Mouse (Mus musculus): ENCODE measurements around the gene Cyfip1. TPM values are rescaled to one million over a fixed set of nuclear protein-coding genes. Genes with fewer than 3 reads are reported as not detected.
"Not testable (repeated sequence)": the region's sequence is repeated elsewhere in the genome, so short reads cannot be mapped to it uniquely, and the experiment has no call there.

Cyfip1 gene
- polyA plus RNA-seq, 1 experiment from 2014 or later, result 65.2 TPM

DNA sequence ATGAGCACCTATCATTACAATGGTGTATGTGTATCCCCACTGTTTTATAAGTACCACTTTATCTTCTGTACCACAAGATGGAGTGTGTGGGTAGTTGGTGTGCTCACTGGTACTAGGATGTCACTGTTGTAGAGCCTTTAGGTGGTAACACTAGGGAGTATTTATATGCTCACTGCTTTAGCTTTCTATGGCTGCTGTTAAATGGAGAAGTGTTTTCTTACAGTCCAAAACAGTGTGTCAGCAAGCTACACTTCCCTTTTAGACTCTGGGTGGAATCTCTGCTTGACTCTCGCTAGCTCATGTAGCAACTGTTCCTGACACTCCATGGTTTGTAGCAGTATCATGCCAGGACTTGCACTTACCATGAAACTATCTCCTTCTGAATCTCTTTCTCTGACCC lies 68.0 kb downstream of the Cyfip1 start:
- Histone ChIP-seq H3K4me3 (no peak overlapping the region), H3K36me3 (ENCODE audit: poor library complexity, severe bottlenecking) (peaks cover 87% of the 10 kb centered on the region), H3K27ac (no peak overlapping the region), H3K9ac (no peak overlapping the region), H3K4me1 (no peaks in the 10 kb centered on the region), H3K9me3 (replicated peaks) (no peaks in the 10 kb centered on the region), H3K27me3 (no peaks in the 10 kb centered on the region), H3K4me2 (no peak overlapping the region)
- 100% methylated on average over 1 of the region's 1 CpGs for WGBS
- ATAC-seq, result no peak

DNA sequence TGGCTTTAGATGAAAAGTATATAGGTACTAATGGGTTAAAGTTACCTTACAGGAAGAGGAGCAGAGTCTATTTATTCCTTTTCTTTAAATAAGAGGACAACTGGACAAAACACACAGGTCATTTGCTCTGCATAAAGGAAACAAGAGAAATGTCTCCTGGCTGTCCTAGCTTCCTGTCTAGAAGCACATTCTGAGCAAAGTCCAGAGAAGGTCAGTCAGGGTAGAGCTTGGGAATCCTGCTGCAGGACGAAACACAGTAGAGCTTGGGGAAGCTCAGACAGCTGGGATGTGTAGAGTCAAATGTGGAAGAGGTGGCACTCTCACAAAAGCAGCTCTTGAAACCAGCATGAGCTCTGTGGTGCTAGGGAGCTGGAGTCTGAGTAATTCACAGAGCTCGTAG lies 68.8 kb downstream of the Cyfip1 start:
- no peak overlapping the region for H3K27ac ChIP-seq
- H3K9me3 ChIP-seq (replicated peaks), result no peaks in the 10 kb centered on the region
- no peak overlapping the region for H3K4me3 ChIP-seq
- no peak overlapping the region for H3K9ac ChIP-seq
- H3K4me1 ChIP-seq, result no peaks in the 10 kb centered on the region
- no peaks in the 10 kb centered on the region for H3K27me3 ChIP-seq
- ATAC-seq, result no peak
- H3K4me2 ChIP-seq, result no peak overlapping the region
- 84% methylated on average over 2 of the region's 2 CpGs for WGBS
- peaks cover 87% of the 10 kb centered on the region for H3K36me3 ChIP-seq (ENCODE audit: poor library complexity, severe bottlenecking)

GRCm38 (mm10) chr7:55911371-55911770 lies 69.8 kb downstream of the Cyfip1 start:
- Histone ChIP-seq H3K36me3 (ENCODE audit: poor library complexity, severe bottlenecking) (peaks cover 84% of the 10 kb centered on the region), H3K4me1 (no peaks in the 10 kb centered on the region), H3K27ac (no peak overlapping the region), H3K9me3 (replicated peaks) (no peaks in the 10 kb centered on the region), H3K27me3 (no peaks in the 10 kb centered on the region), H3K4me2 (no peak overlapping the region), H3K9ac (no peak overlapping the region), H3K4me3 (no peak overlapping the region)
- whole genome bisulfite sequencing, result 88% methylated on average over 8 of the region's 8 CpGs
- ATAC-seq, result no peak

DNA sequence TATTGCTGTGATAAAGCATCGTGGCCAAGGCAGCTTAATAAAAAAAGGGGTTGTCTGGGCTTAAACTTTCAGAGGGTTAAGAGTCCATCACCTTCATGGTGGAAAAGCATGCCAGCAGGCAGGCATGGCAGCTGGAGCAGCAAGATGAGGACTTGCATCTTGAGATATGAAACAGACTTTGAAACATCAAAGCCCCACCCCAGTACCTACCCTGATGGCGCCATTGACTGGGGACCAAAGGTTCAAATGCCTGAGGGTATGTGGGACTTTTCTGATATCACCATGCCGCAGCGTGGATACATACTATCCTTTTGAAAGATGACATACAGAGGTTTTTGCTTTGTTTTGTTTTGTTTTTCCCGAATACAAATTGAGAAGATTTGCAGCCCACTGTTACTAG lies 70.6 kb downstream of the Cyfip1 start:
- H3K4me2 ChIP-seq, result no peak overlapping the region
- H3K9ac ChIP-seq, result no peak overlapping the region
- peaks cover 86% of the 10 kb centered on the region for H3K36me3 ChIP-seq (ENCODE audit: poor library complexity, severe bottlenecking)
- H3K27me3 ChIP-seq, result no peaks in the 10 kb centered on the region
- WGBS, result 95% methylated on average over 5 of the region's 5 CpGs
- no peak overlapping the region for H3K27ac ChIP-seq
- H3K4me3 ChIP-seq, result no peak overlapping the region
- ATAC-seq, result no peak
- no peaks in the 10 kb centered on the region for H3K9me3 ChIP-seq (replicated peaks)
- H3K4me1 ChIP-seq, result no peaks in the 10 kb centered on the region

- H3K4me2 ChIP-seq; H3K27me3 ChIP-seq; H3K27ac ChIP-seq; H3K4me1 ChIP-seq; H3K9me3 ChIP-seq (replicated peaks); H3K4me3 ChIP-seq; H3K9ac ChIP-seq; ATAC-seq: not testable (repeated sequence)
- peaks cover 88% of the 10 kb centered on the region for H3K36me3 ChIP-seq (ENCODE audit: poor library complexity, severe bottlenecking)
- WGBS, result 96% methylated on average over 11 of the region's 11 CpGs
Observed at GRCm38 (mm10) chr7:55918365-55918764, 76.8 kb downstream of the Cyfip1 start.

GRCm38 (mm10) chr7:55927262-55927661 lies 85.7 kb downstream of the Cyfip1 start:
- no peak for ATAC-seq
- H3K9me3 ChIP-seq (replicated peaks), result no peaks in the 10 kb centered on the region
- WGBS, result 90% methylated on average over 4 of the region's 4 CpGs
- no peaks in the 10 kb centered on the region for H3K27me3 ChIP-seq
- H3K4me3 ChIP-seq, result no peak overlapping the region
- H3K27ac ChIP-seq, result no peak overlapping the region
- no peaks in the 10 kb centered on the region for H3K4me1 ChIP-seq
- H3K4me2 ChIP-seq, result no peak overlapping the region
- H3K36me3 ChIP-seq (ENCODE audit: poor library complexity, severe bottlenecking), result peaks cover 74% of the 10 kb centered on the region
- no peak overlapping the region for H3K9ac ChIP-seq

- peaks cover 69% of the 10 kb centered on the region for H3K36me3 ChIP-seq (ENCODE audit: poor library complexity, severe bottlenecking)
- no peak for ATAC-seq
- WGBS, result 85% methylated on average over 2 of the region's 2 CpGs
Observed at GRCm38 (mm10) chr7:55928649-55929048, 87.1 kb downstream of the Cyfip1 start.

GRCm38 (mm10) chr7:55935025-55935424 lies 93.5 kb downstream of the Cyfip1 start:
- peaks cover 29% of the 10 kb centered on the region for H3K36me3 ChIP-seq (ENCODE audit: poor library complexity, severe bottlenecking)
- no peak overlapping the region for H3K27ac ChIP-seq
- H3K9ac ChIP-seq, result no peak overlapping the region
- no peaks in the 10 kb centered on the region for H3K27me3 ChIP-seq
- H3K9me3 ChIP-seq (replicated peaks), result no peaks in the 10 kb centered on the region
- H3K4me3 ChIP-seq, result no peak overlapping the region
- ATAC-seq, result no peak
- 94% methylated on average over 2 of the region's 2 CpGs for WGBS
- no peaks in the 10 kb centered on the region for H3K4me1 ChIP-seq
- no peak overlapping the region for H3K4me2 ChIP-seq

More at GRCm38 (mm10) chr7:55928649-55929048, 87.1 kb downstream of the Cyfip1 start:
- Histone ChIP-seq H3K4me3 (no peak overlapping the region), H3K9me3 (replicated peaks) (no peaks in the 10 kb centered on the region), H3K27me3 (no peaks in the 10 kb centered on the region), H3K27ac (no peak overlapping the region), H3K4me1 (no peaks in the 10 kb centered on the region), H3K9ac (no peak overlapping the region), H3K4me2 (no peak overlapping the region)

GRCm38 (mm10) chr7:55938341-55938740 lies 96.8 kb downstream of the Cyfip1 start:
- no peak overlapping the region for H3K4me3 ChIP-seq
- H3K4me2 ChIP-seq, result no peak overlapping the region
- no peak overlapping the region for H3K27ac ChIP-seq
- H3K9ac ChIP-seq, result no peak overlapping the region
- ATAC-seq, result no peak
- no peaks in the 10 kb centered on the region for H3K27me3 ChIP-seq
- H3K36me3 ChIP-seq (ENCODE audit: poor library complexity, severe bottlenecking), result peaks cover 19% of the 10 kb centered on the region; the same call in 1 of the 2 replicates
- WGBS, result 90% methylated on average over 4 of the region's 4 CpGs
- no peaks in the 10 kb centered on the region for H3K9me3 ChIP-seq (replicated peaks)
- H3K4me1 ChIP-seq, result no peaks in the 10 kb centered on the region

DNA sequence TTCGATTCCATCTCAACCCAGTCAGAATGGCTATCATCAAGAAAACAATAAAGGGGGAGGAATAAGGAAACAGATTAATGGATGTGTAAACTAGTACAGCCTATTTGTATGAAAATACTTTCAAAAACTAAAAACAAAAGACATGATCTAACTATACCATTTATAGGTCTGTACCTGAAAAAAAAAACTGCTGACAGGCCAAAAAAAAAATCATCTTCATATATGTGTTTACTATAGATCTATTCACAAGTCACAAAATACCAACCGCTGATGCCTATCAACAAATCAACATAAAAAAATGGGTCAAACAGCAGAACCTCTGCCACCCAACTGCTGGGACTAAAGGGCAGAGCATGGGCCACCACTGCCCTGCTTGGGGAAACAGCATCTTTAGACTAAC lies 114.5 kb downstream of the Cyfip1 start:
- Histone ChIP-seq H3K9me3 (replicated peaks) (no peaks in the 10 kb centered on the region; the same call in 1 of the 2 replicates), H3K4me1 (peaks cover 5% of the 10 kb centered on the region), H3K4me3 (no peak overlapping the region), H3K4me2 (no peak overlapping the region), H3K27ac (no peak overlapping the region), H3K9ac (no peak overlapping the region), H3K36me3 (ENCODE audit: poor library complexity, severe bottlenecking) (peaks cover 23% of the 10 kb centered on the region; the same call in 1 of the 2 replicates), H3K27me3 (no peaks in the 10 kb centered on the region)
- 95% methylated on average over 2 of the region's 2 CpGs for WGBS
- no peak for ATAC-seq

DNA sequence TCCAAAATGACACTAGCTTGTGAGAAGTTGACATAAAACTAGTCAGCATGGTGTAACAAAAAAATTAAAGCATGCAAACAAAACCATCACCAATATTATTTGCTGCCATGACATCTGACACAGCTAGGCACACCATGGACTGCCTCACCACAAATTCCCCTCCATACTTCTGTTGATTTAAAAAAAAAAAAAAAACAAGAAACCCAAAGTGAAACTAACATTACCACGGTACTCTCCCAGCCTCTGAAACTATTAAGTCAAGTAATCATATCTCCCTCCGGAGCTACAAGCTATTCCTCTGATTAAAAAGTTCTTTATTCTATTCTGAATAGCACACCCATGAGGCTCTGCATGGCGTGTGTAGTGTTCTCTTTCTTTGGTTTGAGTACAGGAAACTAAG lies 115.6 kb downstream of the Cyfip1 start:
- no peak for ATAC-seq
- Histone ChIP-seq H3K36me3 (ENCODE audit: poor library complexity, severe bottlenecking) (peaks cover 23% of the 10 kb centered on the region; the same call in 1 of the 2 replicates), H3K4me1 (peaks cover 11% of the 10 kb centered on the region), H3K4me2 (no peak overlapping the region), H3K27ac (no peak overlapping the region), H3K4me3 (no peak overlapping the region), H3K9ac (no peak overlapping the region), H3K9me3 (replicated peaks) (no peaks in the 10 kb centered on the region; the same call in 1 of the 2 replicates), H3K27me3 (no peaks in the 10 kb centered on the region)
- WGBS, result 94% methylated on average over 3 of the region's 3 CpGs

DNA sequence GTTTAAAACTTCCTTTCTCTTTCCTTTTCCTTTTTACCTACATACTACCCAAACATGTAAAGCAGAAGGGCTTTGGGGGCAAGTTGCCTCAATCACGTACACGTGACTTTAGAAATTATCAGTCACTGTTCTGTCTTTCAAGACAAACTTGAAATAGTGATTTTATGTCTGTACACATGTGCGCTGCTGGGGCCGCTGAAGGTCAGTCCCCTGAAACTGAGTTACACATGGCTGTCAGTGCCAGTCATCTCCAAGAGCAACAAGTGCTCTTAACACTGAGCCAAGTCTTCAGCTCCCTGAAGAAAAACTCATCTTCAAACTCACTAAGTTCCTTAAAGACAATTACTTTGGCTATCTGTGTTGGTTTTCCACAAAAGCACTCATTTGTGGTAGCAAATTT lies 116.4 kb downstream of the Cyfip1 start:
- no peak for ATAC-seq
- WGBS, result 95% methylated on average over 4 of the region's 4 CpGs

GRCm38 (mm10) chr7:55959801-55960200 lies 118.3 kb downstream of the Cyfip1 start:
- Histone ChIP-seq H3K4me3 (no peak overlapping the region), H3K9ac (no peak overlapping the region), H3K4me1 (peaks cover 18% of the 10 kb centered on the region), H3K9me3 (replicated peaks) (no peaks in the 10 kb centered on the region; the same call in 1 of the 2 replicates), H3K27me3 (no peaks in the 10 kb centered on the region), H3K36me3 (ENCODE audit: poor library complexity, severe bottlenecking) (peaks cover 13% of the 10 kb centered on the region; the same call in 1 of the 2 replicates), H3K27ac (no peak overlapping the region), H3K4me2 (no peak overlapping the region)
- 94% methylated on average over 3 of the region's 3 CpGs for WGBS
- ATAC-seq, result no peak

More for the DNA sequence above, 116.4 kb downstream of the Cyfip1 start:
- Histone ChIP-seq H3K27ac (no peak overlapping the region), H3K4me3 (no peak overlapping the region), H3K27me3 (no peaks in the 10 kb centered on the region), H3K36me3 (ENCODE audit: poor library complexity, severe bottlenecking) (peaks cover 23% of the 10 kb centered on the region; the same call in 1 of the 2 replicates), H3K4me2 (no peak overlapping the region), H3K9me3 (replicated peaks) (no peaks in the 10 kb centered on the region; the same call in 1 of the 2 replicates), H3K4me1 (peaks cover 13% of the 10 kb centered on the region), H3K9ac (no peak overlapping the region)

Data from forebrain, embryonic 13.5 days (tissue).